Mouse (Mus musculus) lung, embryonic 15.5 days (tissue): ENCODE measurements around the gene Myl9. TPM values are rescaled to one million over a fixed set of nuclear protein-coding genes. Genes with fewer than 3 reads are reported as not detected.

Experiments used
- ATAC-seq: fragments of 200-750 bp; cut with Nextera tagmentation; 2 replicates; pipeline ENCODE4 v1.8.0; 2017; ENCODE audit warnings: moderate number of reproducible peaks, borderline replicate concordance; ENCODE audit not compliant: low FRiP score, low TSS enrichment; ENCODE audit errors: extremely low read depth
- H3K27ac ChIP-seq: fragments of 300-500 bp; sonication (generic); 2 replicates; pipeline ENCODE4 v1.5.1; 2015; ENCODE audit warnings: moderate library complexity, mild to moderate bottlenecking, inconsistent platforms
- H3K27me3 ChIP-seq: fragments of 300-500 bp; sonication (generic); 2 replicates; pipeline ENCODE4 v1.6.1; 2015; ENCODE audit warnings: inconsistent platforms
- H3K36me3 ChIP-seq: fragments of 300-500 bp; sonication (generic); 2 replicates; pipeline ENCODE4 v1.6.1; 2015; ENCODE audit warnings: inconsistent platforms
- H3K4me1 ChIP-seq: fragments of 300-500 bp; sonication (generic); 2 replicates; pipeline ENCODE4 v1.6.1; 2015; ENCODE audit warnings: inconsistent platforms
- H3K4me2 ChIP-seq: fragments of 300-500 bp; sonication (generic); 2 replicates; pipeline ENCODE4 v1.6.1; 2015; ENCODE audit warnings: inconsistent platforms, mild to moderate bottlenecking, moderate library complexity
- H3K4me3 ChIP-seq: fragments of 300-500 bp; sonication (generic); 2 replicates; pipeline ENCODE4 v1.5.1; 2015; ENCODE audit warnings: mild to moderate bottlenecking, inconsistent platforms
- H3K9ac ChIP-seq: fragments of 300-500 bp; sonication (generic); 2 replicates; pipeline ENCODE4 v1.6.1; 2015; ENCODE audit warnings: inconsistent platforms
- H3K9me3 ChIP-seq: fragments of 300-500 bp; sonication (generic); 2 replicates; pipeline ENCODE4 v1.6.1; 2016; ENCODE audit warnings: inconsistent platforms
- WGBS: fragments of 180-500 bp; shearing (Covaris S2); methylation state at CpG from one replicate; pipeline ENCODE4 v1.1.7; 2015; 5-methylcytosine and 5-hydroxymethylcytosine counted together
- polyA plus RNA-seq: library from polyadenylated mRNA; unstranded; fragments of >200 nt; fragmentation: Nextera tagmentation; extraction: Ambion mirVana; gene quantifications from 2 replicates; pipeline ENCODE4 v1.2.1, GENCODE M21; 2015

The Myl9 gene
- polyA plus RNA-seq, 1 experiment from 2014 or later = 443 TPM

- no peaks in the 10 kb centered on the region for H3K27me3 ChIP-seq
- H3K4me3 ChIP-seq = no peak overlapping the region
- 56% methylated on average over 8 of the region's 8 CpGs for WGBS
- peaks cover 21% of the 10 kb centered on the region for H3K4me1 ChIP-seq
- no peak overlapping the region for H3K9ac ChIP-seq
- no peak for ATAC-seq
- peaks cover 20% of the 10 kb centered on the region for H3K36me3 ChIP-seq
- H3K9me3 ChIP-seq = no peaks in the 10 kb centered on the region
- H3K27ac ChIP-seq = no peak overlapping the region
- H3K4me2 ChIP-seq = no peak overlapping the region
Observed at GRCm38 (mm10) chr2:156765593-156765992, 9.6 kb upstream of the Myl9 start.

- Histone ChIP-seq H3K27ac (no peak overlapping the region), H3K9ac (no peak overlapping the region), H3K36me3 (peaks cover 12% of the 10 kb centered on the region), H3K4me2 (no peak overlapping the region), H3K4me3 (no peak overlapping the region), H3K4me1 (peaks cover 20% of the 10 kb centered on the region), H3K27me3 (no peaks in the 10 kb centered on the region), H3K9me3 (no peaks in the 10 kb centered on the region)
- WGBS = 60% methylated on average over 10 of the region's 10 CpGs
- no peak for ATAC-seq
Observed at GRCm38 (mm10) chr2:156766227-156767019, 8.8 kb upstream of the Myl9 start.

- Histone ChIP-seq H3K9me3 (no peaks in the 10 kb centered on the region), H3K27me3 (no peaks in the 10 kb centered on the region), H3K4me3 (no peak overlapping the region), H3K4me1 (peaks cover 15% of the 10 kb centered on the region), H3K36me3 (peaks cover 6% of the 10 kb centered on the region; the same call in 1 of the 2 replicates), H3K4me2 (no peak overlapping the region), H3K9ac (no peak overlapping the region), H3K27ac (no peak overlapping the region)
- no peak for ATAC-seq
- WGBS = 54% methylated on average over 5 of the region's 5 CpGs
Observed at GRCm38 (mm10) chr2:156767108-156767507, 8.1 kb upstream of the Myl9 start.

GRCm38 (mm10) chr2:156769274-156769673 lies 5.9 kb upstream of the Myl9 start:
- WGBS = 43% methylated on average over 12 of the region's 12 CpGs
- Histone ChIP-seq H3K27ac (no peak overlapping the region), H3K9ac (no peak overlapping the region), H3K4me1 (peaks cover 14% of the 10 kb centered on the region), H3K9me3 (no peaks in the 10 kb centered on the region), H3K4me2 (no peak overlapping the region), H3K4me3 (no peak overlapping the region), H3K36me3 (no peaks in the 10 kb centered on the region), H3K27me3 (no peaks in the 10 kb centered on the region)
- no peak for ATAC-seq

GRCm38 (mm10) chr2:156773470-156773869 lies 1.8 kb upstream of the Myl9 start:
- Histone ChIP-seq H3K4me1 (peaks cover 39% of the 10 kb centered on the region), H3K9ac (no peak overlapping the region), H3K9me3 (no peaks in the 10 kb centered on the region), H3K27ac (no peak overlapping the region), H3K4me3 (no peak overlapping the region), H3K27me3 (no peaks in the 10 kb centered on the region), H3K36me3 (no peaks in the 10 kb centered on the region), H3K4me2 (no peak overlapping the region)
- ATAC-seq = no peak

- WGBS = 67% methylated on average over 13 of the region's 13 CpGs
- Histone ChIP-seq H3K4me2 (peak overlapping the region; percentile 60), H3K27ac (peak overlapping the region; percentile 94), H3K9ac (peak overlapping the region; percentile 30), H3K27me3 (no peaks in the 10 kb centered on the region), H3K9me3 (no peaks in the 10 kb centered on the region), H3K4me3 (peak overlapping the region; percentile 38), H3K4me1 (peaks cover 45% of the 10 kb centered on the region), H3K36me3 (no peaks in the 10 kb centered on the region)
- no peak for ATAC-seq
Observed at GRCm38 (mm10) chr2:156774035-156774737, 1.0 kb upstream of the Myl9 start.

- Histone ChIP-seq H3K36me3 (no peaks in the 10 kb centered on the region), H3K9me3 (no peaks in the 10 kb centered on the region), H3K4me1 (peaks cover 58% of the 10 kb centered on the region), H3K4me2 (peak overlapping the region; percentile 60), H3K27me3 (no peaks in the 10 kb centered on the region), H3K9ac (peak overlapping the region; percentile 39), H3K27ac (peak overlapping the region; percentile 94), H3K4me3 (peak overlapping the region; percentile 38)
- WGBS = 29% methylated on average over 17 of the region's 17 CpGs
- ATAC-seq = no peak
Observed at GRCm38 (mm10) chr2:156775455-156776435, 525 bp downstream of the Myl9 start.

- Histone ChIP-seq H3K9ac (no peak overlapping the region), H3K4me2 (peak overlapping the region; percentile 42), H3K36me3 (no peaks in the 10 kb centered on the region), H3K9me3 (no peaks in the 10 kb centered on the region), H3K4me1 (peaks cover 62% of the 10 kb centered on the region), H3K4me3 (peak overlapping the region; percentile 21), H3K27me3 (no peaks in the 10 kb centered on the region), H3K27ac (peak overlapping the region; percentile 11; the same call in 1 of the 2 replicates)
- WGBS = 81% methylated on average over 2 of the region's 2 CpGs
- no peak for ATAC-seq
Observed at GRCm38 (mm10) chr2:156776907-156777306, 1.7 kb downstream of the Myl9 start.

- Histone ChIP-seq H3K4me1 (peaks cover 62% of the 10 kb centered on the region), H3K36me3 (no peaks in the 10 kb centered on the region), H3K27me3 (no peaks in the 10 kb centered on the region), H3K4me3 (peak overlapping the region; percentile 21), H3K9me3 (no peaks in the 10 kb centered on the region), H3K27ac (peak overlapping the region; percentile 11), H3K9ac (no peak overlapping the region), H3K4me2 (peak overlapping the region; percentile 42)
- WGBS = 40% methylated on average over 7 of the region's 7 CpGs
- no peak for ATAC-seq
Observed at GRCm38 (mm10) chr2:156777326-156778004, 2.2 kb downstream of the Myl9 start.

GRCm38 (mm10) chr2:156778571-156778970 lies 3.4 kb downstream of the Myl9 start:
- no peak overlapping the region for H3K27ac ChIP-seq
- no peak for ATAC-seq
- H3K36me3 ChIP-seq = no peaks in the 10 kb centered on the region
- H3K9me3 ChIP-seq = no peaks in the 10 kb centered on the region
- no peak overlapping the region for H3K9ac ChIP-seq
- no peaks in the 10 kb centered on the region for H3K27me3 ChIP-seq
- peak overlapping the region; percentile 29; the same call in 1 of the 2 replicates for H3K4me2 ChIP-seq
- no peak overlapping the region; the same call in 1 of the 2 replicates for H3K4me3 ChIP-seq
- H3K4me1 ChIP-seq = peaks cover 62% of the 10 kb centered on the region
- WGBS = 66% methylated on average over 8 of the region's 8 CpGs

GRCm38 (mm10) chr2:156779036-156779435 lies 3.8 kb downstream of the Myl9 start:
- Histone ChIP-seq H3K36me3 (no peaks in the 10 kb centered on the region), H3K4me1 (peaks cover 61% of the 10 kb centered on the region), H3K27me3 (no peaks in the 10 kb centered on the region), H3K9me3 (no peaks in the 10 kb centered on the region), H3K9ac (no peak overlapping the region), H3K27ac (no peak overlapping the region), H3K4me3 (no peak overlapping the region; the same call in 1 of the 2 replicates), H3K4me2 (peak overlapping the region; percentile 29; the same call in 1 of the 2 replicates)
- no peak for ATAC-seq
- 63% methylated on average over 5 of the region's 5 CpGs for WGBS
